Comparison of ENCODE assay signal across 8 mouse cellular contexts in the genomic region with DNA sequence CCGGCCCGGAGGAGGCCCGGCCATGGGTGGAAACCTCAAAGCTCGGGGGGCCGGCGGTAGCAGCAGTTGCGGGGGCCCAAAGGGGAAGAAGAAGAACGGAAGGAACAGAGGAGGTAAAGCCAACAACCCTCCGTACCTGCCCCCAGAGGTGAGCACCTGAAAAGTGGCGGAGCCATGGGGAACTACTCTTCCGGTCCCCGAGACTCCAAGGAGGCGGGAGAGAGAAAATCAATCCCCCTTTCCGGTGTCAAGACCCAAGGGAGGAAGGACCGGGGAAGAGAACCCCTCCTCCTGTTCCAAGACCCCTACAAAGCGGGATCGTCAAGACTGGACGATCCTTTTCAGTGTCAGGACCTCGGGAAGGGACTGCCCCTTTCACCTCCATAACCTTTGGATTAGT. TPM values are rescaled to one million over a fixed set of nuclear protein-coding genes. Genes with fewer than 3 reads are reported as not detected.
A peak's percentile ranks its signal among the peaks of the same experiment; 100 is the strongest.
DNase-seq lines count a peak whose midpoint lies in the region; ATAC-seq and TF ChIP-seq lines count a peak whose summit lies in the region.

No protein-coding gene starts in this region.

- H3K4me1 ChIP-seq in testis, adult 2 months (ENCODE audit: control insufficient read depth, insufficient read depth, low read length): peaks cover 6% of the 10 kb centered on the region
- H3K4me1 ChIP-seq in embryonic facial prominence, embryonic 13.5 days: peaks cover 25% of the 10 kb centered on the region
- H3K4me1 ChIP-seq in intestine, embryonic 15.5 days (replicated peaks): peaks cover 25% of the 10 kb centered on the region
- H3K4me1 ChIP-seq in midbrain, embryonic 16.5 days (ENCODE audit: control insufficient read depth, insufficient read depth, low read length): peaks cover 26% of the 10 kb centered on the region

- H3K27ac ChIP-seq in testis, adult 2 months (ENCODE audit: control insufficient read depth, insufficient read depth, low read depth, low read length): peak overlapping the region; percentile 73
- H3K27ac ChIP-seq in embryonic facial prominence, embryonic 13.5 days: peak overlapping the region; percentile 81
- peak overlapping the region; percentile 72 for H3K27ac ChIP-seq in intestine, embryonic 15.5 days
- peak overlapping the region; percentile 70 for H3K27ac ChIP-seq in midbrain, embryonic 16.5 days (ENCODE audit: low read length)

- no peaks in the 10 kb centered on the region for H3K27me3 ChIP-seq in testis, adult 2 months (ENCODE audit: control insufficient read depth, insufficient read depth, low read length)
- no peaks in the 10 kb centered on the region for H3K27me3 ChIP-seq in embryonic facial prominence, embryonic 13.5 days
- no peaks in the 10 kb centered on the region for H3K27me3 ChIP-seq in intestine, embryonic 15.5 days (replicated peaks)
- H3K27me3 ChIP-seq in midbrain, embryonic 16.5 days (ENCODE audit: control insufficient read depth, insufficient read depth, low read depth, low read length): no peaks in the 10 kb centered on the region

- peak overlapping the region; percentile 92 for H3K4me3 ChIP-seq in testis, adult 2 months (ENCODE audit: control insufficient read depth, low read depth, low read length)
- peak overlapping the region; percentile 80 for H3K4me3 ChIP-seq in embryonic facial prominence, embryonic 13.5 days
- peak overlapping the region; percentile 86 for H3K4me3 ChIP-seq in intestine, embryonic 15.5 days (replicated peaks)
- H3K4me3 ChIP-seq in midbrain, embryonic 16.5 days (ENCODE audit: low read depth, low read length): peak overlapping the region; percentile 84

- no peaks in the 10 kb centered on the region for H3K9me3 ChIP-seq in embryonic facial prominence, embryonic 13.5 days
- no peaks in the 10 kb centered on the region for H3K9me3 ChIP-seq in intestine, embryonic 15.5 days
- H3K9me3 ChIP-seq in midbrain, embryonic 16.5 days (replicated peaks; ENCODE audit: control insufficient read depth, low read length, poor library complexity, severe bottlenecking): no peaks in the 10 kb centered on the region

- DNase-seq in testis, postnatal 14 days (ENCODE audit: low spot score): no peak
- DNase-seq in layer of hippocampus, postnatal 10 days (ENCODE audit: low spot score in 2 of 2): no peak
- DNase-seq in natural killer cell, adult 2 months (ENCODE audit: low spot score in 2 of 2): no peak

- TF ChIP-seq CTCF in testis, adult 2 months (IDR thresholded peaks at IDR 0.05; ENCODE audit: control insufficient read depth, insufficient read depth, insufficient replicate concordance, low read depth, low read length): no peak

- ATAC-seq in embryonic facial prominence, embryonic 13.5 days (ENCODE audit: insufficient number of reproducible peaks, insufficient read depth, low FRiP score, low TSS enrichment, low read depth): no peak
- ATAC-seq in intestine, embryonic 15.5 days: peak; percentile 26
- ATAC-seq in midbrain, embryonic 16.5 days: peak; percentile 34
- no peak for ATAC-seq in frontal cortex, adult (ENCODE audit: low TSS enrichment)

- under 1% methylated on average over 19 of the region's 19 CpGs for WGBS in embryonic facial prominence, embryonic 13.5 days
- WGBS in intestine, embryonic 15.5 days: under 1% methylated on average over 19 of the region's 19 CpGs
- WGBS in midbrain, embryonic 16.5 days: under 1% methylated on average over 19 of the region's 19 CpGs

- peak overlapping the region; percentile 89 for H3K9ac ChIP-seq in embryonic facial prominence, embryonic 13.5 days
- H3K9ac ChIP-seq in intestine, embryonic 15.5 days: peak overlapping the region; percentile 80
- H3K9ac ChIP-seq in midbrain, embryonic 16.5 days (ENCODE audit: low read depth, low read length): peak overlapping the region; percentile 83

- TF ChIP-seq POLR2A in testis, adult 2 months (IDR thresholded peaks at IDR 0.05; ENCODE audit: control insufficient read depth, low read depth, low read length): no peak

- peak overlapping the region; percentile 67 for H3K4me2 ChIP-seq in embryonic facial prominence, embryonic 13.5 days
- H3K4me2 ChIP-seq in intestine, embryonic 15.5 days (replicated peaks): peak overlapping the region; percentile 74
- peak overlapping the region; percentile 91 for H3K4me2 ChIP-seq in midbrain, embryonic 16.5 days (ENCODE audit: low read length)

- no peaks in the 10 kb centered on the region; the same call in 1 of the 2 replicates for H3K36me3 ChIP-seq in testis, adult 2 months (ENCODE audit: control insufficient read depth, insufficient read depth, low read length)
- peaks cover 31% of the 10 kb centered on the region for H3K36me3 ChIP-seq in embryonic facial prominence, embryonic 13.5 days
- H3K36me3 ChIP-seq in intestine, embryonic 15.5 days: peaks cover 20% of the 10 kb centered on the region; the same call in 1 of the 2 replicates
- peaks cover 15% of the 10 kb centered on the region for H3K36me3 ChIP-seq in midbrain, embryonic 16.5 days (ENCODE audit: control insufficient read depth, insufficient read depth, low read length)

RNA-seq across cellular contexts. Expression of gene Gtpbp2, which starts 0.3 kb away (rescaled TPM):
- polyA plus RNA-seq in testis, adult 2 months (2012; rRNA removed): 149 and 155 TPM in 2 replicates
- 45.4 and 49.0 TPM in 2 replicates for polyA plus RNA-seq in embryonic facial prominence, embryonic 13.5 days (2015; fragmentation: Nextera tagmentation; extraction: Ambion mirVana)
- polyA plus RNA-seq in intestine, embryonic 15.5 days (2015; fragmentation: Nextera tagmentation; extraction: Ambion mirVana): 25.1 and 32.4 TPM in 2 replicates
- 41.3 and 42.8 TPM in 2 replicates for polyA plus RNA-seq in midbrain, embryonic 16.5 days (2015; fragmentation: Nextera tagmentation; extraction: Ambion mirVana)
- total RNA-seq in layer of hippocampus, postnatal 10 days (2021): 100 to 1,000 TPM in 1 of 2 experiments, 10 to 100 TPM in 1; 86.9 to 100 TPM

RNA-seq across cellular contexts. Expression of gene Mad2l1bp, which starts 7.8 kb away (rescaled TPM):
- 23.7 and 24.5 TPM in 2 replicates for polyA plus RNA-seq in testis, adult 2 months (2012; rRNA removed)
- polyA plus RNA-seq in embryonic facial prominence, embryonic 13.5 days (2015; fragmentation: Nextera tagmentation; extraction: Ambion mirVana): 32.7 and 36.9 TPM in 2 replicates
- 33.8 and 36.3 TPM in 2 replicates for polyA plus RNA-seq in intestine, embryonic 15.5 days (2015; fragmentation: Nextera tagmentation; extraction: Ambion mirVana)
- 21.9 and 22.6 TPM in 2 replicates for polyA plus RNA-seq in midbrain, embryonic 16.5 days (2015; fragmentation: Nextera tagmentation; extraction: Ambion mirVana)
- total RNA-seq in layer of hippocampus, postnatal 10 days (2021): 10 to 100 TPM; 10.7 to 11.1 TPM

RNA-seq across cellular contexts. Expression of gene Rsph9, which starts 17.2 kb away (rescaled TPM):
- 240 and 252 TPM in 2 replicates for polyA plus RNA-seq in testis, adult 2 months (2012; rRNA removed)
- polyA plus RNA-seq in embryonic facial prominence, embryonic 13.5 days (2015; fragmentation: Nextera tagmentation; extraction: Ambion mirVana): 10.6 and 11.7 TPM in 2 replicates
- 8.1 and 8.6 TPM in 2 replicates for polyA plus RNA-seq in intestine, embryonic 15.5 days (2015; fragmentation: Nextera tagmentation; extraction: Ambion mirVana)
- 61.6 and 74.5 TPM in 2 replicates for polyA plus RNA-seq in midbrain, embryonic 16.5 days (2015; fragmentation: Nextera tagmentation; extraction: Ambion mirVana)
- 10 to 100 TPM; 39.8 to 41.3 TPM for total RNA-seq in layer of hippocampus, postnatal 10 days (2021)

RNA-seq across cellular contexts. Expression of gene Polh, which starts 41.3 kb away (rescaled TPM):
- 8.1 and 8.7 TPM in 2 replicates for polyA plus RNA-seq in testis, adult 2 months (2012; rRNA removed)
- 20.4 and 24.4 TPM in 2 replicates for polyA plus RNA-seq in embryonic facial prominence, embryonic 13.5 days (2015; fragmentation: Nextera tagmentation; extraction: Ambion mirVana)
- 13.4 and 14.8 TPM in 2 replicates for polyA plus RNA-seq in intestine, embryonic 15.5 days (2015; fragmentation: Nextera tagmentation; extraction: Ambion mirVana)
- polyA plus RNA-seq in midbrain, embryonic 16.5 days (2015; fragmentation: Nextera tagmentation; extraction: Ambion mirVana): 7.7 and 7.8 TPM in 2 replicates
- total RNA-seq in layer of hippocampus, postnatal 10 days (2021): 1 to 10 TPM; 6.8 to 7.5 TPM

RNA-seq across cellular contexts. Expression of gene Xpo5, which starts 41.4 kb away (rescaled TPM):
- 25.1 and 26.4 TPM in 2 replicates for polyA plus RNA-seq in testis, adult 2 months (2012; rRNA removed)
- polyA plus RNA-seq in embryonic facial prominence, embryonic 13.5 days (2015; fragmentation: Nextera tagmentation; extraction: Ambion mirVana): 43.6 and 43.8 TPM in 2 replicates
- polyA plus RNA-seq in intestine, embryonic 15.5 days (2015; fragmentation: Nextera tagmentation; extraction: Ambion mirVana): 31.6 and 31.9 TPM in 2 replicates
- polyA plus RNA-seq in midbrain, embryonic 16.5 days (2015; fragmentation: Nextera tagmentation; extraction: Ambion mirVana): 36.0 and 37.4 TPM in 2 replicates
- total RNA-seq in layer of hippocampus, postnatal 10 days (2021): 10 to 100 TPM; 43.0 to 43.9 TPM

Comparison
In these comparisons a context has a peak if more than half of its experiments do, and no peak if none do; other contexts are left out.
1. ATAC-seq: peak in intestine, embryonic 15.5 days (single experiment) and midbrain, embryonic 16.5 days (single experiment); none in embryonic facial prominence, embryonic 13.5 days (single experiment) and frontal cortex, adult (single experiment).
2. Peak in every context shown above with its lines, with median percentiles within 50 percentile points of each other: H3K27ac ChIP-seq, H3K4me3 ChIP-seq, H3K4me2 ChIP-seq and H3K9ac ChIP-seq.